ENCODE assay signal across 18 mouse cellular contexts in the genomic region with DNA sequence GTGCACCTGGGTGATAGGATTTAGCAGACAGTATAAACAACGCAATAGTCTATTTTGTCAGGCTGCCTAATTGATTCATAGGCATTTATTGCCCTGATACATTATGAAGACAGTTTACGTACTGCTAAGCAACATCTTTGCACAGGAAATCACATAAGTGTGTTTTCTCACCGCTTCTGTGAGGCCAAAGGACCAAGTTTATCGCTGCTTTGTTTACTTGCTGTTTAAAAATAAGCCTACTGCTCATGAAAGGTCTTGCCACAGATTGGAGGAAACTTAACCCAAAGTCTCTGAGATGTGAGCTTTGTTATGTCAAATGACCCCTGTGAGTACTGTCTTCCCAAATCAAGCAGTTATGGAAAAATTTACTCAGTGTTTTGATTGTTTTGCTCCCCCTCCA.
"Had no signal": no experiment of that assay in that cellular context is flagged by ENCODE, and none has a peak within 500 bp of the region (broad histone marks: within the 10 kb centered on the region; RNA-seq: fewer than 3 reads in every experiment).

No protein-coding gene starts in this region.

- H3K4me2 ChIP-seq: lung, embryonic 15.5 days; midbrain, embryonic 12.5 days; neural tube, embryonic 13.5 days; neural tube, embryonic 15.5 days had no signal

- H3K9ac ChIP-seq: lung, embryonic 15.5 days; midbrain, embryonic 12.5 days; neural tube, embryonic 13.5 days; neural tube, embryonic 15.5 days had no signal

- H3K4me1 ChIP-seq: lung, embryonic 15.5 days; midbrain, embryonic 10.5 days; midbrain, embryonic 12.5 days; neural tube, embryonic 13.5 days; neural tube, embryonic 15.5 days had no signal

- H3K27ac ChIP-seq: lung, embryonic 15.5 days; midbrain, embryonic 10.5 days; midbrain, embryonic 12.5 days; neural tube, embryonic 13.5 days; neural tube, embryonic 15.5 days had no signal

- H3K27me3 ChIP-seq: lung, embryonic 15.5 days; midbrain, embryonic 12.5 days; neural tube, embryonic 13.5 days; neural tube, embryonic 15.5 days had no signal

- DNase-seq: lung, adult 2 months; lung, postnatal 10 days; midbrain, embryonic 14.5 days; retina, postnatal 1 day; right cerebral cortex, adult 18-20 months; right cerebral cortex, postnatal 25 days; right cerebral cortex, postnatal 4 days; spleen, adult 18-20 months; thymus, adult 18-20 months; thymus, postnatal 14 days; thymus, postnatal 36 days had no signal

- H3K4me3 ChIP-seq: lung, embryonic 15.5 days; midbrain, embryonic 10.5 days; midbrain, embryonic 12.5 days; myocyte; neural tube, embryonic 13.5 days; neural tube, embryonic 15.5 days had no signal

- H3K9me3 ChIP-seq: lung, embryonic 15.5 days; neural tube, embryonic 15.5 days had no signal

- H3K36me3 ChIP-seq: lung, embryonic 15.5 days; midbrain, embryonic 10.5 days; neural tube, embryonic 13.5 days; neural tube, embryonic 15.5 days had no signal

- ATAC-seq: midbrain, embryonic 16.5 days had no signal
